Mouse (Mus musculus) spleen, adult 2 months (tissue): ENCODE data around the gene Foxf1.

ENCODE experiments used
- CTCF ChIP-seq: fragments of 200-500 bp; IDR thresholded peaks from 2 replicates; pipeline ENCODE4 v1.5.1; 2011; ENCODE audit warnings: mild to moderate bottlenecking, inconsistent platforms; ENCODE audit not compliant: insufficient read depth, insufficient read length, insufficient replicate concordance; ENCODE audit errors: extremely low read depth
- POLR2A ChIP-seq: fragments of 200-500 bp; IDR thresholded peaks from 2 replicates; pipeline ENCODE4 v1.6.1; 2011; ENCODE audit warnings: low read depth, low read length, inconsistent platforms

DNA sequence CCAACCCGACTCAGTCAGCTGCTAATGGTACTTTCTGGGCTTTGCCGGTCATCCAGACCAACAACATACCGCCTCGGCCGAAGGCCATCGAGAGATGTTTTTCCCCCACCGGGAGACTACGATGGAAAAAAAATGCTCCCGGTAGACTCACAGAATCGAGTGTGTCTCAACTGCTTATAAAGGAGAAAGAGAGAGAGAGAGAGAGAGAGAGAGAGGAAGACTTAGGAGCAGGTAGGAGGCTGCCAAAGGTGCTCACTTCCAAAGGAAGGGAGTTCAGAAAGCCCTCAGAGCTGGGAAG is 9.4 kb upstream of the Foxf1 start:
- TF ChIP-seq CTCF (no peak), POLR2A (no peak)
